Mouse (Mus musculus): ENCODE measurements around the gene Gm21425. TPM values are rescaled to one million over a fixed set of nuclear protein-coding genes. Genes with fewer than 3 reads are reported as not detected.
"Not testable (repeated sequence)": the region's sequence is repeated elsewhere in the genome, so short reads cannot be mapped to it uniquely, and the experiment has no call there.

Gene Gm21425
- polyA plus RNA-seq (2015; fragmentation: Nextera tagmentation; extraction: Ambion mirVana), result not detected in 2 replicates

DNA sequence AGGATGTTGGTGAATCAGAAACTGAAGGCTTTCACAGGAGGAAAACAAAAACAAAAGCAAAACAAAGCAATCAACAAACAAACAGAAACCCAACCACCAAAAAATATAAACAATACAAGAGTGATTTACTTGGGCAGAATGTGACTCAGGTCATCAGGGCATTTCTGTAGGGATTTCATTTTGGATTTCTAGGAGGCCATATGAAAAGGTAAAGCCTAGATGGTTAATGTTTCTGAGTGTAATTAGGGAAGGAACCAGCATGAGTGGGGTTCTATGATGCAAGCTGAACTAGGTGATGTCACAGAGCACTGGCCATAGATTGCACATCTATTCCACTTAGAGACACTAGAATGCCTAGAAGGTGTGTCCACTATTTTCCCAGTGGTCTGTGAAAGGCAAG is at the start of gene Gm21425:
Gene Gm21425 (plus strand): TSS at position 301 of the 400 bp plus-strand sequence.
- not testable (repeated sequence) for H3K27ac ChIP-seq (ENCODE audit: low read length); H3K9ac ChIP-seq (ENCODE audit: low read length); H3K27me3 ChIP-seq (ENCODE audit: control insufficient read depth, insufficient read depth, low read length); H3K4me2 ChIP-seq (ENCODE audit: low read depth, low read length); H3K9me3 ChIP-seq (replicated peaks; ENCODE audit: control insufficient read depth, low read length); H3K4me1 ChIP-seq (ENCODE audit: control insufficient read depth, insufficient read depth, low read length); H3K4me3 ChIP-seq (replicated peaks; ENCODE audit: low read length); ATAC-seq (ENCODE audit: insufficient read depth, low FRiP score); H3K36me3 ChIP-seq (ENCODE audit: control insufficient read depth, insufficient read depth, low read length)

DNA sequence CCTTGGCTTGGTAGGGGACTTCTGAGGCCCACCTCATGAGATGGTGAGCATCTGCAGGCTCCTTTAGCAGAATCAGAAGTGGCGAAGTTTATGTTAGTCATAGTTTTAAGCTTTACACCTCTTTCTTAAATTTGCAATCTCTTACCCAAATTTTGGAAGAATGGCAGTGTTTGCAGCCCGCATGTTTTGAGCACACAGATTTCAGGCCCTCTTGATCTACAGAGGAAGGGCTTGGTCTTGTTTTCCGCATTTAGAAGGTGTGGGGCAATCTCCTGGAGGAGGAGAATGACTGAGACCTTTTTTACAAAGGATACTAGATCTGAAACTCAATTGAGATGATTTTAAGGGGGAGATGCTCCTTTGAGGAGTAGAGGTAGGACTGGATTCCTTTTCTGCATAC is 28.4 kb upstream of the Gm21425 start, which contains the start of gene Gm21891:
Gene Gm21891 (minus strand): TSS at position 101 of the 400 bp plus-strand sequence.
- not testable (repeated sequence) for H3K4me3 ChIP-seq (replicated peaks; ENCODE audit: low read length); H3K9me3 ChIP-seq (replicated peaks; ENCODE audit: control insufficient read depth, low read length); H3K4me1 ChIP-seq (ENCODE audit: control insufficient read depth, insufficient read depth, low read length); ATAC-seq (ENCODE audit: insufficient read depth, low FRiP score); H3K4me2 ChIP-seq (ENCODE audit: low read depth, low read length); H3K9ac ChIP-seq (ENCODE audit: low read length); H3K27ac ChIP-seq (ENCODE audit: low read length); H3K27me3 ChIP-seq (ENCODE audit: control insufficient read depth, insufficient read depth, low read length); H3K36me3 ChIP-seq (ENCODE audit: control insufficient read depth, insufficient read depth, low read length)
- WGBS, result no CpG with 5 or more reads among the region's 3 CpGs

Other genes with a start within 250 kb of the Gm21425 start
- not detected in 2 replicates for gene Gm20807, start 119.1 kb upstream of the Gm21425 start, polyA plus RNA-seq (2015; fragmentation: Nextera tagmentation; extraction: Ambion mirVana)
- gene Gm21891, start 28.5 kb upstream of the Gm21425 start, polyA plus RNA-seq (2015; fragmentation: Nextera tagmentation; extraction: Ambion mirVana), result not detected in 2 replicates
- not detected in 2 replicates for gene Gm21828, start 62.0 kb downstream of the Gm21425 start, polyA plus RNA-seq (2015; fragmentation: Nextera tagmentation; extraction: Ambion mirVana)
- not detected in 2 replicates for gene Gm21440, start 90.4 kb downstream of the Gm21425 start, polyA plus RNA-seq (2015; fragmentation: Nextera tagmentation; extraction: Ambion mirVana)
- not detected in 2 replicates for gene Gm21454, start 90.5 kb downstream of the Gm21425 start, polyA plus RNA-seq (2015; fragmentation: Nextera tagmentation; extraction: Ambion mirVana)
- gene Gm21725, start 187.1 kb downstream of the Gm21425 start, polyA plus RNA-seq (2015; fragmentation: Nextera tagmentation; extraction: Ambion mirVana), result not detected in 2 replicates